Mouse (Mus musculus) megakaryocyte, adult 5-6 weeks (primary cell): ENCODE results near the gene Slc35b1. TPM values are rescaled to one million over a fixed set of nuclear protein-coding genes. Genes with fewer than 3 reads are reported as not detected.

Source experiments
- ATAC-seq: 2 replicates; pipeline ENCODE4 v1.8.0; 2016; ENCODE audit warnings: mild to moderate bottlenecking, inconsistent platforms; ENCODE audit not compliant: poor library complexity, severe bottlenecking
- total RNA-seq, 2 experiments: library from RNA; stranded (forward) in 1 of 2; stranded (reverse) in 1 of 2; fragments of 153-499, 151-499 nt in 1 of 2; fragments of 221-1000, 200-1000 nt in 1 of 2; gene quantifications; 2 replicates each; pipeline versions ENCODE4 v1.2.3 to v1.2.4; 2015 to 2017

Slc35b1 gene
- total RNA-seq (2015) (44.9 and 59.7 TPM in 2 replicates), total RNA-seq (2017) (59.2 and 62.2 TPM in 2 replicates)

DNA sequence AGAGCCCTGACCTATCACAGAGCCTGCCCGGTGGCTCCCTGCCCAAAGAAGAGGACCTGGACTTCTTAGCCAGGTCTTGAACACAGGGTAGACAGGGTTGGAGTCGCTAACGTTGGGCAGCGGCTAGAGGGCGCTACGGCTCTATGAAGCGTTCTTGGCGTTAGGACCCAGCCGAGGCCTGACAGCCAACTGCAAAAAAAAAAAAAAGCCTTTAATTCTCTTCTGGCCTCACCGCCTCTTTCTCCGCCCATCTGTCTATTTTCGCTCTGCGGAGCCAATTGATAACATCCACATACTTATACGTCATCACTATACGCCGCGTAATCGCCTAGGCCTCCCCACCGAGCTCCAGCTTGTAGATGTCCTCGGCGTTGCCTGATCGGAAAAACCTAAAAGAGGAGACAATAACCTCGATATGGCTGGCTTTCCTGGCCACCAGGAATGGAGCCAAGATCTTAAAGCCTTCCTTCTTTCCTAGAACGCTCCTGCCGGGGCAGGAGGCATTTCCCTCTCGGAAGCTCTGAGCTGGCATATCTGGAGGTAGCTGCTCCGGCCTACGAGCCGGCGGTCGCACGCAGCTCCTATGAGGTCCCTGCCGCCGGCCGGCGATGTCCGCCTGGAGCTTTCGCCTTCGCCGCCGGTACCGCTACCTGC lies at the start of gene Slc35b1:
Gene Slc35b1, plus strand, starts transcription at position 374 of the 654 bp plus-strand sequence.
- ATAC-seq = peak; percentile 96

DNA sequence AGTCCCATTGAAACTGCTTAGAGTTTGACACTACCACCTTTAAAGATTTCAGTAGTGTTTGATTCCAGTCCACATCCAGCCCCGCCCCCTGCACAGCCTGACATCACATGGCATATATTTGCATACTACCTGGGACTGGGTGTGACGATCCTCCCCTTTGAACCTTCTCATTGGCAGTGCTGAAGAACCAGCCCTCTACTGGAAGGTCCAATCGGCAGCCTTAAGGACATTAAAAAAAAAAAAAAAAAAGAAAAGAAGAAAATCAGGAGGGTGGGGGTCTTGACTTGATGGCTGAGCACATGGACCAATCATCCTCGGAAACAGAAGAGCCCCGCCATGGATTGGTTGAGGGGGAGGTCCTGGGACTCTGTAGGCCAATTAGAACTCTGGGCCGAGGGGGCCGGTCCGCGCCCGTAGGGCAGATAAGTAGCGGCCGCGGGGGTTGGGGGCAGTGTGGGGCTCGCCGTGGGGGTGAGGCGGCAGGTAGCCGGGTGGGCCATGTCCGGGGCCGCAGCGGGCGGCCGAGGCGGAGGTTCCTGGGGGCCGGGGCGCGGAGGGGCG lies 47.8 kb upstream of the Slc35b1 start, which contains the start of gene Fam117a:
Gene Fam117a, plus strand, starts transcription at position 451 of the 561 bp plus-strand sequence.
- ATAC-seq = peak; percentile 79

DNA sequence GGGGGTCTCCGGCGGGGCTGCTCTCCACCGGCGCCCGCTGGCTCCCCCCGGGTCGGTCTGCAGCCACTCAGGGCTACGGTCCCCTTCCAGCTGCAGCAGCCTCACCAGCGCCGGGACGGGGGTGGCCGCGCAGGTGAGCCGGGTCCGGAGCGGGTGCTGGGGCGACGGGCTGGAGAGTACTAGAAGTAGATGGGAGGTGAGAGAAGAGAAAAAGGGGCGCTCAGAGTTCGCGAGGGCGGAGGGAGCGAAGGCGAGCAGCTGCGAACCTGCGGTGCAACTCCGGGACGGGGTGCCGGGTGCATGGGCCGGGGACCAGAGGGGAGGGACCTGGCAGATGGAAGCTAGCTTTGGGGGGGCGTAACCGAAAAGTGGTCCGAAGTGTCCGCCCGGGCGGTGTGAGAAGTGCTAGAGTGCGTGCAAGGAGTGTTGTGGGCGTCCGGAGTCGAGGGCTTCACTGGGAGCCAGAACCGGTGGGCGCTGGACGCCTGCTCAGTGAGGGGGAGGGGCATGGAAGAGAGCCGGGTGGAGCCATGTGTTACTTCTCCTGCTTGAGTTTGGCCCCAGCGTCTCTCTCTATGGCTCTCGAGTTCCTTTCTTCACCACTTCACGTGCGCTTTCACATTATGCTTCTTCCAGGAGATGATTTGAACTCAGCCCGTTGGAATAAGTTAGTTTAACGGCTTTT lies 47.2 kb upstream of the Slc35b1 start:
- ATAC-seq = peak; percentile 46

DNA sequence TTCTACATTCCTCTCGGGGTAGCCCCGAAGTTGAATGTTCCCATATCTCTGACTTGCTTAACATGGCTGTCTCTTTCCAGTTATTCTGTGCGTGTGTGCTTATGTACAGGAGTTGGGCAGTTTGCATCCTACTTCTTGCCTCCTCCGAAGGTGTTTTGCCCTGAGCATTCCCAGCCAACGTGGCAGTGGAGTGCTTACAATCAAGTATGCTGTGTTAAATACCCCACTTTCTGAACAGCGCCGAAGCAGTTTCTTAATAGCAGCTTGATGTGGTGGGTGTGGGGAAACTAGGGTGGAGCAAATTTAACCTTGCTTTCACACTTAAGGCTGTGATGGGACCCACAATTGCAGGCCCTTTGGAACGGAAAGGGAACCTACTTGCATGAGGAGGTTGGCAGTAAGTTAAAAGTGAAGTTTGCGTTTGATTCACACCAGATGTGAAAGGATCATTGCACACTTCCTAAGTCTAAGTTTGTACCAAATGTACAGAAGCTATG lies 46.6 kb upstream of the Slc35b1 start:
- ATAC-seq = 0 out of 2 replicates have a peak, but pooled peaks have one; percentile 6

DNA sequence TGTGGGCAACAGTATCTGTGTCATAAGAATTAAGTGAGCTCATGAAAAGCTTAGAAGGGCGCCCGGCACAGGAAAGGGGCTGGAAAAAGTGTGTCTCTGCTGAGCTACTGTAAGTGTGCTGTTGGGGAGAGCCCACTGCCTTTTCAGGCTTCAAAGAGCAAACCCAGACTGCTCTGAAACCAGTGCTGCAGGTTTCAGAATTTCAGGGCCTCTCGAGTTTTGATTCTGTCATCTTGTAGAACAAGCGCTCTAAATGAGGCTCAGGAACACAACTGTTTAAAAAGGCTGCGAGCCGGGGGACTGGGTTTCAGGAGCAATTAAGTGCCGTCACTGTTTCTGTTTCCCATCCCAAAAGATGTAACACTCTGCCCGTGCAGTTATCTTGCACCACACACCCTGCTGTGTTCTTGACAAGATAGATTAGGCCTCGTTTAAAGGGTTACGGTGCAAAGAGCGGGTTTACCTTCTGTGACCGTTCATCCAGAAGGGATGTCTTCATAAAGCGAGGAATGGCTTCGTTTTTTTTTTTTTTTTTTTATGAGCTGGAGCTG lies 44.9 kb upstream of the Slc35b1 start:
- no peak for ATAC-seq

DNA sequence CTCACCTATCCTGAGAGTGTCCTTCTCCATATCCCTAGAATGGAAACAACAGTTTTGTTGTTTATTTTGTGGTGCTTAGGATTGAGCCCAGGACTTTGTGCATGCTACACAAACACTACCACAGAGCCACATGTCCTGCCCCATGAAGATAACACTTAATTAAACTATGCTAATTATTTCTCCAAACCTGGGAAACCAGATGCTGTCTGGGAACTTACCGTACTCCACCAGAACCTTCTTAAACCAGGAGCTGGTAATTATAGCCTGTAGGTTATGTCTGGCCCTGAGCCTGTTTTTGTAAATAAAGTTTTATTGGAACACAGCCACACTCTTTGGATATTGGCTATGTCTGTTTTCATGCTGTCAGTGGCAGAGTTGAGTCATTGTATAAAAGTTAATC lies 44.2 kb upstream of the Slc35b1 start:
- no peak for ATAC-seq

DNA sequence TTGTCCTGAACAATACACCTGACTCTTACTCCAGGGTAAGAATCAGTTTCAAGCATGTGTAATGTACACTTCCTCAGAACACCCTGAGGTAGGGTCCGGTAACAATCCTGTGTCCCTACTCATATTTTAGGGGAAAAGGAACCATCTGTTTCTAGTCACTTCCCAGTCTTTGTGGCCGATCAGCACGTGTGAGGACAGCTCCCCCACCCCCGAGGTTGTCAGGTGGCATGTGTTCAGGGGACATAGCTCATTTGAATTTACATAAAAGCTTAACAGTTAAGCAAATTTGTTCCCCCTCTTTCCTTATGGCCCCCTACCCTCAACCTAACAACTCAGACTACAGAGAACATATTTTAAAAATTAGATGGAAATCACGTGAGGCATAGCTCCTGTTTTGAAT lies 43.8 kb upstream of the Slc35b1 start:
- no peak for ATAC-seq

DNA sequence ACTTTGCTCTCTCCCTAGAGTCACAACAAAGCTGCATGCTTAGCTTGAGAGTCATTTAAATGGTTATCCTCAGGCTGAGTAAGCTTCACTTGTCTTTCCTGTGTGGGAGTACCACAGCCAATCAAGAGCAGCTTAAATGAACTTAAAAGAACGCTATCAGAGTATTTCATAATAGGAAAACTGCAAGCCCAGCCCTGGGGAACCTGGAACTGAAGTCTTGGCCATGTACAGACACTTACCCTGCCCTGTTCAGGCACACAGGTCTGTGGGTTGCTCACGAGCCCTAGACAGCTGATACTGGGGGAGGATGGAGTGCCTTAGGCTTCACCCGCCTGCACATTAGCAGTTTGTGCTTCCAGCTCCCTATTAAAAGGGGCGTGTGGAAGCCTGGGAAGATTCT lies 41.3 kb upstream of the Slc35b1 start:
- no peak for ATAC-seq

DNA sequence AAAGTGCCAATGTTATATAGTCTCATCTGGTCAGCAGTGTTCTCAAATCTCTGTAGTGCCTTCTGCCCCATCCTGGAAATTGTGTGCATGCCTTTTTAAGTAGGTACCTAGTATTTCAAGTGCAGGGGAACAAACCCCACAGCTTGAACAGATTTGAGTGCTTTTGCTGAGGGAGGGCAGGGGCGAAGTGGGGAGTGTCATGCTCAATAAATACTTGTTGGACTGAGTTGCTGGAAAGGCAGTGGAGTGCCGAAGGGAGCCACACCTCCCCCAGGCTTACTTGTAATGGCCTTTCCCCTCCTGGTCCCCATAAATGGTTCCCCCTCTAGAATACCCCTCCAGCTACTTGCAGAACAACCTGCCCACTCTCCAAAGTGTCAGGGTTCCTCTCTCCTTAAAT lies 40.3 kb upstream of the Slc35b1 start:
- no peak for ATAC-seq

DNA sequence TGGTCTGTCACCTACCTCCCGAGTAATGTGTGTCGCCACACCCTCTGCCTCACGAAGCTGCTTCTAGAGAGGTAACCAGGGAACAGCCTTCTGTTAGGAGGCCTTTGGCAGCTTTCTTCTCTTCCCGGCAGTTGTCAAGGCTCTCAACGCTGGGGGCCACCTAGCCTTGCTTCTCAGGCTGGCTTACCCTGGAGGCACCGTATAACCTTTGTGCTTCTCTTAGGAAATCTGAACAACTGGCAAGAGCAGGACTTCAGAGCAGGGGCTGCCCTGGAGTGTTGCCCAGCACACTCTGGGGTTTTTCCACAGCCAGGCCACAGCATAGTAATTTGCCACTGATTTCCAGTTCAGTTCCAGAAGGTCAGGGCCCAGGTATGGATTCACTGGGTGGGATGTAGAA lies 34.2 kb upstream of the Slc35b1 start:
- ATAC-seq = no peak

DNA sequence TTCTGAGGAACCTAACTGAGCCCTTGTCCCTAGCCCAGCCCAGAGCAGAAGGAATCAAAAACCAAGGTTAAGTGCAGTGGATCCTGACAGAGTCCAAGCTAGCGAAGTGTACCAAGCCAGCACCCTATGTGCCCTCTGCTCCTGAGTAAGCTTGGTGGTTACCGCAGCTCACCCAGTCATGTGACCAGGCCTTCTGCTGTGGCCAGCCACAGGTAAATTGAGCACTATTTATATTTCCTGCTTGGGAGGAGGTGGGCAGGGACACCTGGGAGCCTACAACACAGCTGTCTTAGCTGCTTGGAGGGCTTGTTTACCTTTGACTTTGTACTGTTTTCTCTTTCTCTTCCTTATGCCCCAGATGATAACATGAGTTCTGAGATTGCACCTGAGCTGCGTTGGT lies 33.5 kb upstream of the Slc35b1 start:
- no peak for ATAC-seq

DNA sequence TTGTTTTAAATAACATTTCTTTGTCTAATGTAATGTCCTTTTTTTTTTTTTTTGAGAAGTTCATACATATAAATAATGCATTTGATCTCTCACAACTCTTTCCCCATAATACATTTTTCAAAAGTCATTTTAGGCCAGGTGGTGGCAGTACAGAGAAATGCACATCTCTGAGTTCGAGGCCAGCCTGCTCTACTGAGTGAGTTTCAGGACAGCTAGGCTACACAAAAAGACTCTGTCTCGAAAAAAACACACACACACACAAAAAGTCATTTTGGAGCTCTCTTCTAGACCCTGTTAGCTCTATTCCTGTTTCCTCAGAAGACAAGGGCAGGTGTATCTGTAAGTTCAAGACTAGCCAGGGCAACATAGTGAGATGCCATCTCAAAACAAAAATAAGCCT lies 31.8 kb upstream of the Slc35b1 start:
- no peak for ATAC-seq

DNA sequence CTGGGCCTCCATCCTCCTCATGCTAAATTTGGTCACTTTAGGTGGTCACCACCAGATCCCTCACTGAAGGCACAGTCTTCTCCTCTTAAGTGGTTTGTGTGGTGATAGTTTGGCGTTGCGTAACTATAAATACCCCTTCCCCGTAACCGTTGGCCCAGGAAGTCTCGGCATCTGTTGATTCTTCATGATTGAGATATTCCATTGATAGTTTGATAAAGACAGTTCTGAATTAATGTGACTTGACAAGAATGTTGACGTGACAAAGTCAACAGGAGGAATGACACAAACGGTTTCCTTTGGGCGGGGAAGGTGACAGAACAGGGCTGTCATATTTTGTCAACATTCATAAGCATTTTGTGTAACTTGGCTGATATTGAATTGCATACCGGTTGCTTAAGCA lies 31.3 kb upstream of the Slc35b1 start:
- ATAC-seq = no peak

DNA sequence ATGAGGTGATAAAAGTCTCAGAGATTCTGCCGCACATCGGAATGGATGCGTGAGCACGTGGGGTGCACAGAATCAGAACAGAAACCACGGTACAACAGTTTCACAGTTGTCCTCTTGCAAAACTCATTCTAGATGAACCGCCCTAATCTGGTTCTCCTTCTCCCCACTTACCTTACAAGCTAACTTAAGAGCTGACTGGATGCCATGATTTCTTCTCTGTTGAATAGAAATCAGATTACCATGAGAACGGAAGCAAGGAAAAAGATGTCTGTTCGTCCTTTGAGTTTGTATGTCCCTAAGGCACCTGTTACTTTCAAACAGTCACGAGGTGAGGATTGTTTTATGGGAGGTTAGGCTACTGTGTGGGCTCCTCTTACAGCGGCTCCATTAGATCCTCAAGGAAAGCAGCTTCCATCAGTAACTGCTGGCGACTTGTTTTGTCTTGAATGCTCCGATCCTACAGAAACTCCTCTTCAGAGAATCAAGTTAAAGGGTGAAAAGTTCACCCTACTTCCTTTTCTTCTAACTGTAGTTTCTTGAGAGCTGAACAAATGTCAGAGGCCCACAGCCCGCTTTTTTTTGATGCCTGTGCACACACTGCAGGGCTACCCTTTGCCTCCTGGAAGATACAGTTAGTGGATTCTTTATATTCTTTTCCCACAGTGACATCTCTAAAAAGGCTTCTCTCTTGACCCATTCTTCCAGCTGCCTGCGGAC lies 30.1 kb upstream of the Slc35b1 start:
- peak; percentile 45 for ATAC-seq

DNA sequence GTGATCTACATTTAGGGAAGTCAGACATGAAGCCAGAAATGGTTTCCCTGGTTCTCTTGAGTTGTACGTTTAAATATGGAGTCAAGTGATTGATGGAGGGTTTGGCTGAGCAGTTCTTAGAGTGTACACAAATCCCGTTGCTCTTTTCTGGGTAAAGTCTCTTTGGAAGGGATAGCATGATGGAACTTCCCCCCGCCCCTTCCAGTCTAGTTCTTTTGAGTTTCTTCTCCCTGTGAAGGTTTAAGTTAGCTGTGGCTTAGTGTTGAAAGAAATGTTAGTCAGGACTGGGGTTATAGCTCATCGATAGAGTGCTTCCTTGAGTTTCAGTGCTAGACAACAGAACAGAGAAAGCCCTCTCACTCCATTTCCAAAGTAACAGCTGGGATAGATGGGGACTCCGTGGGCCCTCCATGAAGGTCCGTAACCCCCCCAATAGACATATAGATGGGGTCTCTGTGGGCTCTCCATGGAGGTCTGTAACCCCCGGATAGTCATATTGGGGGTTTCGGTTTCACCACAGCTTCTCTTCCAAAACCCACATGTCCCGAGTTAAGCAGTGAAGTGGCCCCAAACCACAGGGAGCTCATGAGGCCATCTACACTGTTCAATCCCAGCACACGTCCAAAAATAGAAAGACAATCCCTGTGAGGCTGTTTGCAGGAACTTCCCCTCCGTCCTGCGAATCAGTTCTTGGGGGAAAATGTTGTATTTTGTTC lies 29.4 kb upstream of the Slc35b1 start:
- no peak for ATAC-seq

DNA sequence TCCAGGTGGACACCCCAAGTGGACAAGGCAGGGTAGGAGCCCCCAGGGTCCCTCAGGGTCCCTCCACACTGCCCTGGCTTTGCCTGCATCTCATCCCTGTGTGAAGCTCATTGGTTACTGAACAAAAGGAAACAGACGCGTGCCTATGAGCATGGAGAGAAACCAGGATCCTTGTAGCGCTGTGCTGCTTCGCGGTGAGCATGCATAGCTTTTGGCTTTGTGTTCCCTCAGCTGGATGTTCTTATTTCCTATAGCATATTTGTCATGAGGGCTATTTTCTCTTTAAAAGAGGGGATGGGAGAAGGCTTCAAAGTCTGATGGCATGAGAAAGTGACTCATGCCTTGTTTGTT lies 28.9 kb upstream of the Slc35b1 start:
- ATAC-seq = no peak

DNA sequence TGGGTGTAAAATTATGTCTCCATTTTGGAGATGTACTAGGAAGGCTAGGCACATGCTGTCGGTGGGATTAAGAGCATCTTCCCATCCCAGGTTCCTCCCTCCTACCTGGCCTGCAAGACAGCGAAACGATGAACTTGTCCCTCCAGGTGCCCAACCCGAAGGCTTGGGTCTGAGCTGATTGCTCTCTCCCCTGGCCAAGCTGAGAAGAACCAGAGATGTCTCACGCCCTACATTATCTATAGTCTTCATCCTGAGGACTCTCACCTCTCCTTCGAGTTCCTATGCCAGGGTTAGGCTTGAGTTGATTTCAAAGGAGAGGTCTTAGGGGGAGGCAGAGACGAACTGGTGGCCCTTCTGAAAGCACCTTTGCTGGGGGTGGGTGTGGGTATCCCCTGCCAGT lies 28.5 kb upstream of the Slc35b1 start:
- no peak for ATAC-seq

DNA sequence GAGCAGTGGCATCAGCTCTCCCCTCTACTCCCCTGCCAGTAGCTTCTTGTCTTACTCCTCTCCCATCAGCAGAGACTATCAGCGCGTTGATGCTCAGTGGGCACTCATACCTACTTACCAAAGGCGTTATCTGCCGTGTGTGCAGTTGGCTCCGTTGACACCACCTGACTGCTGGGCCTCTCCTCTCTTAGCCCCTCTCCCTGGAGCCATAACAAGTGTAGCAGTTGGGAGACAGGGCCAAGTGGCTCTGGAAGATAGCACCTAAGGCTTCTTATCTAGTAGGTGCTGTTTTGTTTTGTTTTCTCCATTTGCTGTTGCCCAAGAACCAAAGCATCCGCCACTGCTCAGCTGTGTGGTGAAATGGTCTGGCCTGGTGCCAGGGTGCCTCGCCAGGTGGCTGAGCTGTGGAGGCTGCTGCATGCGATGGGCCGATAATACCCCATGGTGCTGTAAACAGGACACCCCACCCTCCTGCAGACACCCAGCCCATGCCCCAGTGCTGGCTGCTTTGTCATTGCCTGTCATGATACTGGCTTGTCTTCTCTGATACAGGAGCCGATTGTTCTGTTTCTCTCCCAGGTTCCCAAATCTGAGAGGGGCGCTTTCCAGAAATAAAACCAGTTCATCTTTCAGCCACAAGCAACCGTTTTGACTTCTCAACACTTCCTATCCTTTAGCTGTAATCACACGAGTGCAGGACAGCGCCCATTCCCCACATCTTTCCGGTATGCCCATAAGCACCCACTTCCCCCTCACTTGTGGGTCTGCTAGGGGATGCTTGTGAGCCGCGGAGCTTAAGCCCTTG lies 27.8 kb upstream of the Slc35b1 start:
- peak; percentile 62 for ATAC-seq

DNA sequence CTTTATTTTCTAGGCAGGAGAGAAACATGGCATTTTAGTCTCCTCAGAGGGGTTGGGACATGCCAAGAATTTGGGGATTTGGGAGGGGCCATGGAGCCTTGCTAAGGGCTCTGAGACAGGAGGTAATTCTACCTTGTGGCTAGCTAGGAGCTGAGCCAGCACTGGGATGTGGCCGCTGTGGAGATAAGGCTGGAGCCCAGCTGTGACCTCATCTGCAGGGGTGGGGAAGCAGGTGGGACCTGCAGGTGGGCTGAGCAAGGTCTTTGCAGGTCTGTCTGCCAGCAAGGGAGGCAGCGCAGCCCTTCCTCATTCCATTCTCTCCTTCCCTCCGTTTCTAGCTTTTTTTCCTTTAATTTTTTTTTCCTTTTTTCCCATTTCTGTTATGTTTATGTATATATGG lies 26.2 kb upstream of the Slc35b1 start:
- no peak for ATAC-seq

DNA sequence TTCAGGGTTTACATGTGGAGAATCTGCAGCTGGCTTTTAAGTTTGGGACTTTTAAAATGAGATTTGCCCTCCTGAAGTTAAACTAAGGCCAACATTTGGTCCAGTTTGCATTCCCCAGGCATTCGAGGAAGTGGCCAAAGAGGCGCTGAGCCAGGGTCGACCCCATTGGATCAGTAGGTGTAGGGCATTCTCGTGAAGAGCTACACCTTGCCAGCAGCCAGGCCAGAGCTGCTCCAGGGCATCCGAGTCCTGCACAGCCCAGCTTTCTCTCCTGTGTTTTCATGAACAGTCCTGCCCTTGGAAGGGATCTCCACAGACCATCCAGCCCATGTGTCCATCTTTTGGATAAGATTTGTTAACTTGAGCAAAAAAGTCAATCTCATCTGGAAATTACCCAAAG lies 20.1 kb upstream of the Slc35b1 start:
- ATAC-seq = no peak
